Mouse (Mus musculus): ENCODE measurements around the gene Man1a.

- no peak for TF ChIP-seq EP300 (IDR thresholded peaks at IDR 0.05; ENCODE audit: low read depth)
- no peak for TF ChIP-seq CTCF (IDR thresholded peaks at IDR 0.05; ENCODE audit: low read depth)
Measured at GRCm38 (mm10) chr10:53922236-53922635, 154.2 kb downstream of the Man1a start.
